Mouse (Mus musculus) thymus, postnatal 10 days (tissue): ENCODE data around the gene Adamts17.
A peak's percentile ranks its signal among the peaks of the same experiment; 100 is the strongest.

ENCODE experiments used
- DNase-seq, 2 experiments: peaks; one replicate each; pipeline ENCODE4 v3.0.0; 2021; ENCODE audit warnings: low spot score in 2 of 2

The Adamts17 gene

DNA sequence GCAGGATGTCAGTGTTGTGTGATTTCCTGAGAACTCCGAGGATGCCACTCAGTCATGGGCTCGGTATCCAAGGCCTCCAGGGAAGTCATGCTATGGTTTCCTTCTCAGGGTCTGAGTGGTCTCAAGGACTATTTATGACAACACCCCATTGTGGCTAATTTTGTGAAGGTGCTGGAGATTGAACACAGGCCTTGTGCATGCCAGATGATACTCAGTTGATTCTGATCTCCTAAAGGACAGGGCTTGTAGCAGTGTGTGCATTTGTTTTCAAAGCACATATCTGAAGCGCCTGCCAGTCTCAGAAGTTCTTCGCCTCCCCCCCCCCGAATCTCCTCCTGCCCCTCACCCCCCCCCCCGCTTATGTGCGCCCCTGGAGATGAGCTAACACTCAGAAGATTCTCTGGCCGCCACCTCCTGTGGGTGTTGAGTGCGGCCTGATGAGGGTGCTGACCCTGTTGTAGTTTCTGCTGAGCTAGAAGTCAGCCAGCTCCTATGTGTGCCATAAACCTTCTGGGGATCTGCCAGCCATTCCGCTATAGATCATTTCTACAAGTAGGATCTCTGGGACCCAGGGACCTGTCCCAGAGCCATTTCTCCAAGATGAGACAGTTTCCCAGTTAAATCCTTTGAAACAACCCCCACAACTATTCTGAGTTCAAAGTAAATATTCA lies 232.6 kb downstream of the Adamts17 start:
- DNase-seq, result no peak

DNA sequence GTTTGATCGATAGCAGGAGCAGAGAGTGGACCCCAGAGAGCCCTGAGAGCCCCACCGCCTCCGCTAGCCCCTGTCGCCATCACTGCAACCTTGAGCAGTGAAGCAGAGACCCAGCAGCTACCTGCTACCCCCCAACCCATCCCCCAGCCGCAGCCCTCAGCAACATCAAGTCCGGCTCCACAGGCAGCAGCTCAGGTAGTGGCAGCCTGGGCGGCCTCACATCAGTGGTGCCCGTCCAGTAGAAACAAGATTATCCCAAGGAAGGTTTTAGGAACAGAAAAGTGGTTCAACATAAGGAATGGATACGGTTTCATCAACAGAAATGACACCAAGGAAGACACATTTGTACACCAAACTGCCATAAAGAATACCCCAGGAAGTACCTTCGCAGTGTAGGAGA lies 243.2 kb downstream of the Adamts17 start:
- no peak for DNase-seq

DNA sequence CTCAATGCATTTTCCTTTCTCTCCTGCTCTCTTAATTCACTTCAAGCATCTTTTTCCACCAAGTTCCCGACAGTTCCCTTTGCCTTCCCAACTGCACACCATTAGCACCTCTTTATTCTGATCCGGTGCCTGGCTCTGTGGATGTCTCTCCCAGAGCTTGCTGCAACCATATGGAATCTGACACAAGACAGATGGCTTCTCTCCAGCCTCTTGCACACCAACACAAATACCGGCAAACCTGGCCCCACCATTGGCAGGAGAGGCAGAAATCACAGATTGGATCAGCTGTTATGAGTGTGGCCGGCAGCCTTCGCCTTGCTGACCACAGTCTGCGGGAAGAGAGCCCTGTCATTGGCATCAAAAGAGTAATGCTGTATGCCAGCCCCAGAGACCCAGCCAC lies 248.2 kb downstream of the Adamts17 start:
- DNase-seq, result no peak

DNA sequence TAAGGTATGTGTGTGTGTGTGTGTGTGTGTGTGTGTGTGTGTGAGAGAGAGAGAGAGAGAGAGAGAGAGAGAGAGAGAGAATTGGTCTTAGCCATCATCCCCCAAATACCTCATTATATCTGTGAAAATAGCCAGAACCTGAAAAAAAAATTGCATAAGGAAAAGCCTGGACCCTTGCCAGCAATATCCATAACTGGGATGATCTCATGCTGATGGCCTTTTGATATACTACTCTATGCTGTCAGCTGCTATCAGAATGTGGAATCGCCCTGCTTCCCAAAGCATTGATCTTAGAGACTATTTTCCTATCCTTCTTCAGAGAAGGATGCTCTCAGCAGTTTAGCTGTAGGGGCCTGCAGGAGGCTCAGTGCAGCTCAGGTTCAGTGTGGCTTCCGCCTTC lies 257.6 kb downstream of the Adamts17 start:
- no peak for DNase-seq

DNA sequence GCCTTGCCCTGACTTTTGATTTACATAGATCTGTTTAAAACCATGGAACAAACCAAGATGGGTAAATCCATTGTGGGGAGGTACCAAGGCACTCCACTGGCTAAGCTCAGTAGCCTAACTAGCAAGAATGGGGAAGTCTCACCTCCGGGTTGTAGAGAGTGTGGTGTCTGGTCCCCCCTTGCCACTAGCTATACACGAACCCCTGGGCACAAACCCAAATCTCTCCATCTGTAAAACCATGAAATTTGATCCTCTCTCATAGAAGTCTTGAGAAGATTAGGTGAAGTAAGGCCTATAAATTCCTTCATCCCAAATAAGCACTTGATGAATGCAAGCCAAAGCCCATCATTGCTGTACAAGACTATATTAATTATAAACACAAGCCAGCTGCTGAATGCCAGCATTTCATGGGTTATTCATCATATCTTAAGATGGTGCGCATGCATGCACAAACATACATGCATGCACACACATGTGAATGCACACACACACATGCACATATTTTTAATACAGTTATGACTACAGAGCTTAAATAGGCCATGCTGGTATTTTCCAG lies 262.0 kb downstream of the Adamts17 start:
- no peak for DNase-seq

DNA sequence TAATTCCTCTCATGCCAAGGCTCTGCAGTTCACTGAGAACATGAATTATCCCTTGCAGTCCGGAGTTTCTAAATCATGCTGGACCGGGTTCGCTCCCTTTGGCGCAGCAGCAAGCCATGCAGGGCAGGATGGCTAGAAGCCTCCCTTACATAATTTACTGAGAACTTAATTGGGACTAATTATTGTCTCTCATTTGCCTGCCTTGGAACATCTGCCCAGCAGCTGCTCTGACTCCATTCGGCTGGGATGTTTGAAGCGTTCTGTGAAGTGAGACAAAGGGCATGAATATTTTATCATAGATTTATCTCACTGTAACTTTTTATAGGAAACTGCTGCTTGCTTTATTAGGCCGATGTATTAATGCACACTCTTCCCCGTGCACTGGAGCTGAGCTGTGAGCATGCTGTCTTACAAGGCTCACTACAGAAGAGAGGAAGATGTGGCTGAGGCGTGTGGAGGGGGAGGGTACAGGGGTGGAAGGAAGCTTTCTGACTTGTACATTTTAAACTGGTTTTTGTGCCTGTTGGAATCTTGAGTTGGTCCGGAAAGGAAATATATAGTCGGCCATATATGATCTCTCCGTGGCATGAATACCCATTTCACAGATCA lies 271.1 kb downstream of the Adamts17 start:
- no peak for DNase-seq

DNA sequence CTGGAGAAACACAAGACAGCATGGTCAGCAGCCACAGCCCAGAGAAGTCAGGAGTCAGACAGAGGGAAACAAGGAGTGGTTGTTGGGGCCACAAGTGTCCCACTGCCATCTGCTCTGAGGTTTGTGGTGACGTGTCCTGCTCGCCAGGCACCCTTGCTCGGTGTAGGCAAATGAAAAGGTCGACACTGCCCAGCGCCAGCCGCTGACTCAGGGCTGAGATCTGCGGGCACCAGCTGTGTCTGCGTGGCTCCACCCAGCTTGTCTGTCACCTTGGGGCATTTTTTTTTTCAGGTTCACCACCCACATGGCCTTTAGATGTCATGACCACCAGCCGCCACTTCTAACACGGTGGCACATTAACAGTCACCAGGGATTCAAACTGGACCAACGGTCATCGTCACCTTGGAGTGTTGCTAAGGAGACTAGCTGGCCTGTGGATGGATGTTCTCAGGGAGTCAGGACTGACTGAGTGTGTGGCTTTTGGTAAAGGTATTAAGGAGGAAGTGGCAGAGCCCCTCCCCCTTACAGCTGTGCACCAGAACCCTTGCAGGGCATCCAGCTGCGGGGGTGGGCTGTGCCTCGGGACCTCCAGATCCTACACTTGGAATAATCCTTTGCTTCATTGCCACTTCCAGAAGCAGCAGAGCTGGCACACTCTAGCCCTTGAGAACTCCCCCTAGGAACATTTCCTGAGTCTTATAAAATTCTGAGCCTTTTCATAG lies 273.1 kb downstream of the Adamts17 start:
- peak in 1 of 2 experiments; percentile 7 for DNase-seq

DNA sequence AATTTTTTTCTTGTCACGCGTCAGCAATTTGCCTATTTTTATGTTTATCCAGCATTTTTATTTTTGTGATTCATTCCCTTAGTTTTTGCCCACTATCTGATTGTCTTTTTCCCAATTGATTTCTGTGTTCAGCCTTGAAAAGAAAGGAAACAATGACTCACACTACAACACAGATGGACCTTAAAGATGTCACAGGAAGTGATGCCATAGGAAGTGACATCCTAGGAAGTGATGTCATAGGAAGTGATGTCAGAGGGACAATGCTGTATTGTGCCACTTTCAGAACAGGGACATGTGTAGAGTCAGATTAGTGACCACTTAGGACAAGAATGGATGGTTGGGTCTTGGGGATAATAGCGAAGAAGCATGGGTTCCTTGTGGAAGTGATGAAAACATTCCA lies 274.5 kb downstream of the Adamts17 start:
- no peak for DNase-seq

DNA sequence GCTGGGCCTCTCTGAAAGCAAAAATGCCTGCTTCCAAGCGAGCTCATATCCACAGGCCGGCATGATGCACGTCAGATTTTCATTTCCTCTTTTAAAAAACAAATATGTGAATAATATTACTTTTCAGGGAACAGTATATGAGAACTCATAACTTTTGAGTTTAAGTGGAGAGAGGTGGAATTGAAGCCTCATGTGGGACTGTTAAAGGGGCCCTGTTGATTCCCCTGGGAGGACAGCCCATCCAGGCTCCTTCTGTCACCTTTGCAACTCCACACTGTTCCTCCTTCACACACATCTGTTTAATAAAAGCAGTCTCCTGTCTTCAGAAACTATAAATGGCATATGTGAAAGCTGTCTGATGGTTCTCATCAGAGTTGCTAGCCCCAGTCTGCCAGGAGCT lies 275.5 kb downstream of the Adamts17 start:
- no peak for DNase-seq

DNA sequence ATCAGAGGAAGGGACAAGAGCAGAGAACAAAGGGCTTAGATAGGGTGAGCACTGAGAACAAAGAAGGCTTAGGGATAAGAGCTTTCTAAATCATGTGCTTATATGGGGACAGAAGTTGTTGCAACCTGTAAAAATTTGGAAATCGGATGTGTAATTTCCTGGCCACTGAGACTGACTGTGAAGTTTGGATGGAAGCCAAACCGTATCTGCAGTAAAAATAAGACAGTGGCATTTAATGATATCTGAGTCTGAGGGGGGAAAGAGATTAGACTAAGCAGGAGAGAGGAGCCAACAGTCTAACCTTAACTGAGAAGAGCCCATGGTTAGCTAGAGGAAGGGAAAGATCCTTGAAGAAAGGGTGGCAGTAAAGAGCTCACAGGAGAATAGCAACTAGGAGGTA lies 295.6 kb downstream of the Adamts17 start:
- no peak for DNase-seq

DNA sequence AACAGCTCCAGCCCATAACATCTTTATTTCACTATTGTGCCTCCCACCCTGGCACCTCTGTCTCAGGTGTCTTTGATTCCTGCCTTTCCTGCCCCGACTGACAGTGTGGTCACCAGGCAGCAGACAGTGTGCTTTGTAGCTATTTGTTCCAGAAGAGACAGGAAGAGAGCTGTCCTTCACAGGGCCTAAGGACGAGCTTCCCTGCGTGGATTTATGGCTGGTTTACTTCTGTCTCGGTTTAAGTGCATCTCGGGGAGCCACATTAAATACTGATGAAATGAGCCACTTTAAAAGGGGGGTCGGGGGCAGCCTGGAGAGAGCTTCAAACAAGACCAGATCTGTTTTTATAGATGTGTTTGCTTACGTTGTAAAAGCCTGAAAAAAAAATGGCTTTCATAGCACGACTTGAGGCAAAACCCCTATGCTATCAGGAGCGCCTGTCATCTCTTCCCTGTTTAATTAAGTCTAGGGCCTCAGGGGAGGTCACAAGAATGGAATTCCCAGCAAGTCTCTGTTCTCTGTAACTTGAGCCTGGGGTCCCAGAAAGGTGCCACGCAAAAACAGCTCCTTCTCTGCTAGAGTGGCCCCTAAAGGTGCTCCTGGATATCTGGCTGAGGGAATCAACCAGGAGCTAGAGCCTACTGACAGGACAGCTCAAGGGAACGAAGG lies 302.9 kb downstream of the Adamts17 start:
- DNase-seq, result no peak

DNA sequence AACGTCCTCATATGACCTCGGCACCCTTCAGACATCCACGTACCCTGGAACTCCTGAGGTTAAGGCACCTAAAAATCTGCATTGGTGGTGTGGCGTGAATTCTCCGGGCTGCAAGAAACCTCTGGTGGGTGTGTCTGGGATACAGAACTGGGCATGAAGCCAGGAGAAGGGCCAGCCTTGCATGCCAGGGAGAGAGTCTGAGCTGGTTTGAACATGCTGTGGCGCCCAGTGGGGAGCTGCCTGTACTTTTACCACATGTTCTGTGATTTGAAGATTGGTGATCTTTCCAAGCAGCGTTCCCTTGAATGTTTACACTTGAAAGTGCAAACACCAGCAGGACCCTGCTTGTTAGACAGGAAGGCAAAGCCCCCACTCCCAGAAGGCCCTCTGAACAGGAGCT lies 306.2 kb downstream of the Adamts17 start:
- DNase-seq, result no peak

DNA sequence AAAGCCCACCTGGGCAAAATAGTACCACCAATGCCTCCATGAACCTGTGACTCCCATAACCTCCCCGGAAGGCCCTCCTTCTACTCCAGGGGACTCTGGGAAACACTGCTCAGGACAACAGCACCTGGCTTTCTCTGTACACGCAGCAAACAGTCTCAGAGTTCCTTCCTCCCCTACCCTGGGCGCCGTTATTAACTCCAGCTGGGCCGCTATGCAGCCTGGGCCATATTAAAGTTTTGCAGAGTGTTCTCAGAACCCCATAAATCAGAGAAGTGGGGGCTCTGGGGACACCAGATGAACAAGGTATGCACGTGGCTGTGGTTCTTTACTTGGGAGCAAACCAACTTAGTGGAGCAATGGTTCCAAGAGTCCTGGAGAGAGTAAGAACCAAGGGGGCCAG lies 306.6 kb downstream of the Adamts17 start:
- no peak for DNase-seq

DNA sequence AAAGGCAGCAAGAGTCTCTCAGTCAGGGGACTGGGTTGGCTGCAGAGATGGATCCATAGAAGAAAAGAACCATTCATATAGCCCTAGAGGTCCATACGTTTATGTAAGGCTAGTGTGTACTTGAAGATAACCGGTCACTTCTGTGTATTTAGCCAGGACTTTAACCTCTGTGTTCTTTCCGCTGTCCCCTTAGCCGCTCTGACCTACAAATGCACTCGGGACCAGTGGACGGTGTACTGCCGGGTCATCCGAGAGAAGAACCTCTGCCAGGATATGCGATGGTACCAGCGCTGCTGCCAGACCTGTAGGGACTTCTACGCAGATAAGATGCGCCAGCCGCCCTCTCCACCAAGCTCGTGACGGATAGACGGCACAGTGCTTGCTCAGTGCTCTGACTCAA lies 310.2 kb downstream of the Adamts17 start:
- DNase-seq, result no peak

DNA sequence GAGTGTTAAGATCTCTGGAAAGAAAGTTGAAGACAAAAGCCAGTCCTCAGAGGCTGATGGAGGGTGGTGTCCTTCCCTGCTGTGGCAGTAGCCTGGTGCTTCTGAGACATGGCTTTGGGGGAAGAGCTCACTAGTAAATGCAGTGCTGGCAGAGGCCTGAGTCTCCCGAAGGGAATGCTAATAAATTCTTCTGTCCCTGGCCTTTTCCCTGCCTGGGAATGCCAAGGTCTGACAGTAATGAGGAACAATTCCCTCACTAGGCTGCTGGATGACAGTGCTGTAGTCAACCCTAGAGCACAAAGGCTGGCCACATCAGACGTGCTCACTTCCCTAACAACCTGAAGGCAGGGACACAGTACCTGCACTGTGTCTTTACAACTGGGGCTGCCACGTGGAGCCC lies 313.1 kb downstream of the Adamts17 start:
- DNase-seq, result no peak

DNA sequence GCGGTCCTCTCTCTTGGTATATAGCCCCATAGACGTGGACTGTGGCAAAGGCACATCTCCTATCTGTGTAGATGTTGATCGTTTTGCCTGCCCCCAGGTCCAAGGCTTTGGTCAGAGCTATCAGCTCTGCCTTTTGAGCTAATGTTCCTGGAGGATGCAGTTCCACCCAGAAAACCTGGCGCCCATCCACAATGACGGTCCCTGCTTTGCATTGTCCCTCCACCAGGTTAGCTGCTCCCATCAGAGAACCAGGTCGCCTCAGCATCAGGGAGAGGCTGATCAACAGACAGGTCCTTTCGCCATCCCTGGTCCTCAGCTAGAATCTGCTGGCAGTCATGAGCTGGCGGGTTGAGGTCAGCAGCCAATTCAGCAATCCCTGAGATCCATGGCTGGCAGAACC lies 322.6 kb downstream of the Adamts17 start:
- DNase-seq, result no peak

DNA sequence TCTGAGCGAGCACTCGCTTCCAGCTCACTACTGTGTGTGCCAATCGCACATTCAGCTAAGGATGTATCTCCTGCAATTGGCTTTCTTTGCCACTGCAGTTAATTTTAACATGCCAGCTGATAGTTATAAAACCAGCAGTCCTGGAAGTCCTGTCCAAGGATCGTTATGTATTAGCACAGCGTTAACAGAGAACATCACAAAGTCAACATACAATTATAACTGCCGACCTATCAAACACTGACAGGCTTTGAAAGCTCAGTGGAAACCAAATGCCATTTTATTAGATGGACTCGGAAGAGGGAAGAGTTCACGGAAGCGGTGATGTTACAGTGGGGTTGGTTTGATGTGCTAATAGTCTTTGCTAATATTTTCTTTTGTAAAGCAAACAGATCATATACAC lies 328.8 kb downstream of the Adamts17 start:
- DNase-seq, result no peak

DNA sequence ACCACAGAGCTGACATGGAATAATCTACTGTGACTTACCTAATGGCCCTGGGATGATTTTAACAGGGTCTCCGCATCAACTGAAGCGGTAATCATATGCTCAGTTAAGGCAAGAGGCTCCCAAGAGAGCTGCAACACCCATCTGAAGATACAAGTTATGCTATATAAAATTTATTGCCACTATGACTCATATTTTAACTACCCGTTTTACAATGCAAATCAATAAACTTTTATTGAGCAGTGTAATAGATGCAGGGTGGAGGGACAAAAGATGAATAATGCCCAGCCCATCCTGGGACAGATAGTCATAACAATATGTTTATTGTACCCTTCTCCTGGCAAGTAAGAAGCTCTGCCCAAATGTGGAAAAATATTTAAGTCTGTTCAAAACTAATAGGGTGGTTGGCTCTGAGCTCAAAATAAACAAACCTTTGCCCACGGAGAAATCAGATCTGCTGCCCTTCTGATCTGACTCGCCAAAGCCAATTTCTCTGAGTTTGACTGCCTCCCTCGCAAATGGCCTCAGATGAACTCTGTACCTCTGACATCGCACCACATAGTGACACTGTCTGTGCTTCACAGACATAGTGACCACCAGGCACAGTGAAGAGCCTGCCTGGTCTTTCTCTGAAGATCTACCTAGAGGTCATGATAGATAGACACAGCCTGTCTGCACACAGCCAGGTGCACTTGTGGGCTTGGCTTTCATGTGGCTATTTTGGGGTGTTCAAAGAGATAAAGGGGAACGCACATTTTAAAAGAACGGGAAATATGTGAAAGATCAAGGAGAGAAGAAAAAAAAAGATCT lies 329.4 kb downstream of the Adamts17 start:
- DNase-seq, result peak in 1 of 2 experiments; percentile 7

DNA sequence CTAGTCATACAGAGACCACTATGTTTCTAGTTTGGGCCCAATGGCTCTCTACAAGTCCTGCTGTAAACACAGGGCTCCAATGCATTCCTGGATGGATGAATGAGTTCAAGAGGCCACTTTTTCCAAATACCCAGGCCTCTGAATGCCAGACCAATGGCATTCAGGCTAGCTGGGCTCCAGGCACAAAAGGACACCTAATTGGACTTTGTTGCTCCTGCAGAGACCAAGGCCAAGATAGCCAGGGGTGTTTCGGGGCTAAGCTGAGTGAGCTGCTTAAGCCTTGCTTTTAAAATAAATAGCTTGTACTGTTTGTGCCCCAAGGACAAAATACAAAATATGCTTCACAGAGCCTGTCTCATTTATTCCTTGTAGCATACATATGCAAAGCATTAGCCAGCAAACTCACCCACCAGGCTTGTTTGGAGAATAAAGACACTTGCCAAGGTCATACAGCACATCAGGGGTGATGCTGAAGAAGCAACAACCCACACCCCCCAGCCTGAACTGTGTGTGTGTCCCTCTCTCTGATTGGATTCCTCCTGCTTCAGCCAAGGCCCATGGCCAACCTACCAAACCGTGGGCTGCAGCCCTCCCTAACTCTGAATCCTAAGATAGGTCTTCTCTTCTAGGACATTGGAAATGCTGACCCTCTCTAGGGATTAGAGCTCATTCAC lies 334.1 kb downstream of the Adamts17 start:
- no peak for DNase-seq

DNA sequence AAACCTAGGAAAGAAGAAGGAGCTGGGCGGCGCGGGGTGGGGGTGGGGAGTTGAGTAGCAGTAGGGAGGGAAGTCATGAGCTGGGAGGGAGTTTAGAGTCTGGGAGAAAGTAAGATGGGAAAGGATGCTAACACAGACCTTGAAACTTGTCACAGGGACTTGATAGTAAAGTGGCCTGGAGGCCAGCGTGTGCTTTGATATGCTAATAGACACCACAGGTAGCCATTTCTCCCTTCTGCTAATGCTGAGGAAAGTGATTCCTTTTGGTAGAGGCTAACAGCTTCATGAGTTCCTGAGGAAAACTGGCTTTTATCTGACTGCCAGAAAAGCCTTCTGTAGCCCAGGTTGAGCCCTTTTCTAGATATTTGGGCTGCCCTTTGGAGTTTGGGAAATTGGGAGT lies 344.3 kb downstream of the Adamts17 start:
- no peak for DNase-seq

DNA sequence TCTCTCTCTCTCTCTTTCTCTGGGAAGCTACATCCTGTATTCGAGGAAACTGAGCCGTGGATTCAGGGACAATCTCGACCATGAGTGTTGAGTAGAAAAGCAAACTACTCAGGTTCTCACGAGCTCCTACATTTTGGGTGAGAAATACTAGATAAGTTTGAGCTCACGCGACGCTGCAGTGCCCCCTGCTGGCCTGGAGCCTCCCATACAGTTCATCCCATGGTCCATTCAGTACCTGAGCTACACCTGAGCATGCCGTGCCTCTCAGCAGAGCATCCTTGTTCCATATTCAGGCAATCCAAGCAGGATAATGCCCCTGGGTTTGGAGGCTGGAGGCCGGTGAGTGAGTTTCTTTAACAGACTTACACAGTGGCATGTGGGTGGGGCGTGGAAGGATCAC lies 359.9 kb downstream of the Adamts17 start:
- DNase-seq, result peak; percentile 14 to 75
